Mouse (Mus musculus) thymus, adult 2 months (tissue): ENCODE measurements around the gene Emc8.

Source experiments
- CTCF ChIP-seq: fragments of 200-500 bp; IDR thresholded peaks from 2 replicates; pipeline ENCODE4 v1.5.1; 2012; ENCODE audit warnings: mild to moderate bottlenecking, control low read depth, low read length, moderate library complexity, borderline replicate concordance; ENCODE audit not compliant: control insufficient read depth, poor library complexity, insufficient read depth; ENCODE audit errors: extremely low read depth
- POLR2A ChIP-seq: fragments of 200-500 bp; IDR thresholded peaks from 2 replicates; pipeline ENCODE4 v1.6.1; 2012; ENCODE audit warnings: mild to moderate bottlenecking, low read length, control low read depth, moderate library complexity; ENCODE audit not compliant: control insufficient read depth, poor library complexity, insufficient read depth; ENCODE audit errors: extremely low read depth

DNA sequence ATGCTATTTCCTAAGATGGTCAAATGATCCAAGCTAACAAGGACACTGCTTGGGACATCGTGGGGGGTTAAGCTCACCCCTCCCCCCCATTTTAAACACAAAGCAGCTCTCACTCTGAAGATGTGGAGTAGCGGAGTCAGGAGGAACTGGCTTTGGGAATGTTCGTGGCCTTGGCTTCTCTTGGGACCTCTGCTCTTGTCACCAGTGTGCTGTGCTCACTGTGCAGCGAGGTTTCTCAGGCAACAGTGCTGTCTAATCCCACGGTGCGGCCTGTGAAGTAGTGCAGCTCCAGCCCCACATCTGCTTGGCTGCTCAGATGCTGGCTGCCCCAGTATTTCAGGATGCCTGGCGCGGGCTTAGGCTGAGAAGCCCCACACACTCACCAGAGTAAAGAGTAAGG, 11.0 kb downstream of the Emc8 start:
- TF ChIP-seq CTCF (no peak), POLR2A (no peak)
